Mouse (Mus musculus) inflammation-experienced regulatory T-cells, adult 6 months (primary cell): ENCODE measurements around the gene Fam8a1. TPM values are rescaled to one million over a fixed set of nuclear protein-coding genes. Genes with fewer than 3 reads are reported as not detected.

ENCODE experiments used
- ATAC-seq: one replicate; pipeline ENCODE4 v1.8.0; 2017
- polyA plus RNA-seq, 3 experiments: library from polyadenylated mRNA; unstranded; fragments of 100-300 nt; shearing (Covaris generic); gene quantifications; one replicate each; pipeline ENCODE4 v1.2.1; 2017

Fam8a1 gene
- polyA plus RNA-seq, 3 experiments from 2014 or later, result 5.1 to 9.7 (median 6.2) TPM

DNA sequence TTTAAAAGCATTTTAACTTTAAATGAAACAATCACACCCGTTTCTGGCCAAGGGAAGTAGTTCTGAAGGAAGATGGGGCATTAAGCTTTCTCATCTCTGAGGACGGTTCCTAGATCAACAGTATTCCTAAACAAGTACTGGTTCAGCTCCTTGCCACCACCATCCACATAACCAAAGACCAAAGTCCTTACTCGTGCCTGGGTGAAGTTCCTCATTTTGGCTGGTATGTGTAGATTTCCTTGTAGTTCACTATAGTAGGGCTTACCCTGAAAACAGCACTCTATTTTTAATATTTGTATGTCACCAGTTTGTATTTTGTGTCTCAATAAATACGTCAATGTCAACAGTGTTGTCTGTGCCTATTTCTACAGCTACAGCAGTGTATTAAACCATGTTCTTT is 8.4 kb downstream of the Fam8a1 start:
- ATAC-seq, result no peak

DNA sequence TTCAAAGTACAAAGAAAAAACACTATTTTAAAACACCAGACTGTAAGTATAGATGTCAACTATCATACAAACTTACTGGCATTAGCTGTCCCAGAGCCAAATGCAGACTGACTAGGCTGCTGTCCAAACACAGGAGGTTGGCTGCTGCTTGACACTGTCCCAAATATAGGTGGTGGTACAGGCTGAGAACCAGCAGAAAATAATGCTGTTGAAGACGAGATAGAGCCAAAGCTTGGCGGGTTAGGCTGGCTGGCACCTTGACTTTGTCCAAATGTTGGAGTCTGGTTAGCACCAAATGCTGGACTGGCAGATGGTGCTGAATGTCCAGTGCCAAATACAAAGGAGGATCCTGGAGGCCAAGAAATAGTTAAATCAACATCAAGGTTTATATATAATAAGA is 13.6 kb downstream of the Fam8a1 start:
- no peak for ATAC-seq

DNA sequence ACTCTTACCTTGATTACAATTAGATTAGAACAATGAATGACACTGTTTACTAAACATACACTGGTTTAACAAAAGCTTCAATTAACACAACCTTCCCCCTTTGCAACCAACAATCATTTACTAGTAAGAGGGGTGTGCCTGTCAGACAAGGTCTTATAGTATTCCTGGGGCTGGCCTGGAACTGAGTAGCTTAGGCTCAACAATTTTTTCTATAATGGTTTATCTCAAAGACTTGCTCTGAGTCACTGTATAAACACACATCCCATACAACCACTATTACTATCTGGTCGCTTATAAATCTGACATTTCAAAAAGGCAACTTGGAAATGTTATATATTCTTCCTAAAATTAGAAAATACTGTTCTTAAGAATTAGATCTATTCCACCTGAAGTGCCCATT is 14.0 kb downstream of the Fam8a1 start:
- no peak for ATAC-seq

DNA sequence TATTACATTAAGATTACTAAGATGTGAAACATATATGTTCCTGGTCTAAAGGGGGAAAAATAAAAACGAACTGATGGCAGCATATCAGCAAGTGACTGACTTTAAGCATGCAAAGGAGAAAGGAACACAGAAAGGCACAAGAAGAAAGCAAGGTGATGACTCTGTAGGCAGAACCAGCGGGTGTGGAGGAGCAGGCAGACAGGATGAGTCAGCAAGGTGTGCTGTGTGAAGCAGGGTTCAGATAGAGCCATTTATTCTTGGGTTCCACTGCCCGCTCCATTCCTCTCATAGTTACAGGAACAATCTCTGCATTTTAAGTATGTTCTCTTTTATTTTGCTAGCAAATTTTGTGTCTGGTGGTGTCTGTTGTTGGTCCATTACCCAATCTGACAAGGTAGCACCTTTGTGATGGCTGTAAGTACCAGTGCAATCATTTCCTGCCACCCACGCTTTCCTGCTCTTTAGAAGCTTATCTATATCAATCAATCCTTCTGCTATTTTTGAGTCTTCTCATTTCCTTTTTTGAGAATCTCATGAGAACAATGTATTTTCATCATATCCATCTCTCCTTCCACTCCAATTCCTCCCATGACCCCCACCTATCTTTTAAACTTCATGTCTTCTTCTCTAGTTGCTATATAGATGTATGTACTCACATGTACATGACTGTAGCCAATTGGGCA is 21.4 kb downstream of the Fam8a1 start:
- peak; percentile 93 for ATAC-seq

DNA sequence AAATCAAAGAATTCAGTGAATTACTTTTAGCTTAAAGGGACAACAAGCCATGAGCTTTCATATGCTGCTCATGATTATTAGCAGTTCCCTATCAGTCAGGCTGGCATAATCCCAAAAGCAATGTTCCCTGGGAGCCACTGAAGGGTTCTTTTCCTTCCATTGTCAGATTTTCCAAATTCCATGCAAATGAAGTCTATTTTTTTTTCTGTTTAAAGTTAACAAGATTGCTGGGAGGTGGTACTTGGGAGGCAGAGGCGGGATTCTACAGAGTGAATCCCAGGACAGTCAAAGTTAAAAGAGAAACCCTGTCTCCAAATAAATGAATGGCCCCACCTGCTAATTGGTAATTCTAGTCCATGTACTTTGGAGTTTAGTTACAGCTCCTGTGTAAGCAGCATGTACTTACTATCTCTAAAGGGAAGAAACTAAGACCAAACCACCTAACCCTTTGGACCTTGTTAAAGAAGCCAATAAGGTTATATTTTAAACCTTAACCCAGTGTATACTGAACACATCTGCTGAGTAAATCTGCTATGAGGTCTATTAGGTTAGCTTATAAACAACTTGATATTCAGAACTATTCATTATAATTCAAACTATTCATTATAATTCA is 26.1 kb downstream of the Fam8a1 start:
- no peak for ATAC-seq

DNA sequence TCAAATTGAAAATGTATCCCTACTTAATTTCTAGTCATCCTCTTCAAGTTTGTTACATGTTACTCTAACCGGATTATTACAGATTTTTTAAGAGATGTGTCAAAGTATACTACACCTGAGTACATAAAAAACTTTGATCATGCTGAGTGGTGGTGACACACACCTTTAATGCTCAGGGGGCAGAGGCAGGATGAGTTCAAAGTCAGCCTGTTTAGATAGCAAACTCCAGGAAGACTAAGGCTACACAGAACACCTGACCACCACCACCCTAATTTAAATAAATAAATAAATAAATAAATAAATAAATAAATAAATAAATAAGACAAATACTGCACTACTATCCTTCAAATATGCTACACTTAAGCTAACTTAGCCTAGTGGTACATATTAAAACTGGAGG is 26.6 kb downstream of the Fam8a1 start:
- ATAC-seq, result no peak

DNA sequence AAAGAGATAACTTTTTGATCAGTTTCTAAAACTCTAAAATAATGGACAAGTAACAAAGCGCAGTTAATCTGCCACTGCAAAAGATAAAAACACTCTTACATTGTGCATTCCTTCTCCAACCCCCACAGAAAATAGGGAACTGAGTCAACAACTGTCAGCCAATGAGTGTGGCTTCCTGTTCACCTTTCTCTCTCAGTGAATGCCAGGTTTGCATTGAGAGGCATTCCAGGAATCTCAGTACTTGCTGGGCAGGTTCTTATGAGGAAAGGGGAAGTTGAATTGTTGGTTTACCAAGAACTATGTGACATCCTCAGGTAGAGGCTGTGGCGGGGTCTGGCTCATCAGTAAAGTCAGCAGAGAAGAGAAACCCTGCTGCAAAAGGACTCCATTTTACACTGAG is 27.5 kb downstream of the Fam8a1 start:
- peak; percentile 37 for ATAC-seq

DNA sequence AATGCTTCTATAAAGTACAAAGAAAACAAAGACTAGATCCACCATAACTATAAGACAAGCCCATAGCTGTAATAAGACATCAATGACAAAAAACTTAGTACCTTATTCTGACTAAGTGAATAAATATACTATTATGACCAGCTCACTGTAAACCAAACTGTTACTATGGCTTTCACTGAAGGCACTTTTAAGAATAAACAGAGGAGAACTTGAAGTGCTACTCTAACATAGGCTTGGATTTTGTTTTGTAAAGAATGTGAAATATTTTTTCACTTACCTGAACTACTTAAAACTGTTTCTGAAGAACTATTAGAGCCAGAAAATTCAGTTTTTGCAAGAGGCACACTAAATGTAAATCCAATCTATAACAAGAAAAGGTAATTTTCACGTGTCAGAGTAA is 30.1 kb downstream of the Fam8a1 start:
- ATAC-seq, result no peak

DNA sequence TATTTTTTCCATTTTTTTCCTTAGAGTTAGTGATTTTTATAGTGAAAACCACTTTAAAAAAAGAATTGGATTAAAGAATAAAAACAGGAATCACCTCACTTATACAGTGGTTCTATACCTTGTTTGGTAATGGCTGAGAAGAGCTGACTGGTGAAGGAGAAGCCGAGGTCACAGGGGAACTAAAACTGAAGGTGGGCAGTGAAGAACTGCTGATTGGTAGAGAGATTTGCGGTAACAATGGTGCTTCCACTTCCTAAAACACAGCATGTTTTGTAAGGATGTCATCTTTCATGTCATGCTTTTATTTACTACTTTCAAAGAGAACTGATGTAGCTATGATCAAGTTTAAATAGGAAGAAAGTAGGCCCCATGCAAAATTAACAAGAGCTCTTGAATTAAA is 32.2 kb downstream of the Fam8a1 start:
- ATAC-seq, result no peak

DNA sequence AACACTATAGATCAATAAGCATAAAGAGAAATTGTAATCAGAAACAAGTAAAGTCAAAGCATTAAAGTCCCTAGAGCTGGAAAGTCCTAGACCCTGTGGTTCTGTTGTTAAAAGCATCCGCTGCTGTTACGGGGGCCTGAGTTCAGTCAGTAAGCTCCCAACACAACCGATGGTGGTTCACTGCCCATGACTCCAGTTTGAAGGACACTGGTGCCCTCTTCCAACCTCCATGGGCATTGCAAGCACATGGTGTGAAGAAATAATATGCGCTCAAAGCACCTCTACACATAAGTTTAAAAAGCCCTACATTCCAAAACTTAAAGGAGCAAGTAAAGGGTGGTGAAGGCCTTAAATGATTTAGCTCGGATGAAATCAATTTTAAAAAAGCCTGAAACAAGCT is 33.8 kb downstream of the Fam8a1 start:
- no peak for ATAC-seq

DNA sequence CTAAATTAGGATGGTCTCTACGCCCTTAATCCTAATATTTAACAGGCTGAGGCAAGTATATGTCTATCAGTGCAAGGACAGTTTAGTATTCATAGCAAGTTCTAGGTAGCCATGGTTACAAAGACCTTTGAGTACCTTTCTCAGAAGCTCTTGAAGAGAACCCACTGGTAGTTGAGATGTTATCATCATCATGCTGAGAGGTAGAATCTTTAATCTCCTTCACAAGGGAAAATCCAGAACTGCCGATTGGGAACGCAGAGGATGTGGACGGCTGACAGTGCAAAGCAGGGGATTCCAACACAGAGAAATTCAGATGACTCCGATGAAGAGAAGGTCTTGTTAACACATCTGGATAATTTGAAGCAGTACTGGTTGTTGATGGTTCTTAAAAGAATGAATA is 44.2 kb downstream of the Fam8a1 start:
- peak; percentile 60 for ATAC-seq

DNA sequence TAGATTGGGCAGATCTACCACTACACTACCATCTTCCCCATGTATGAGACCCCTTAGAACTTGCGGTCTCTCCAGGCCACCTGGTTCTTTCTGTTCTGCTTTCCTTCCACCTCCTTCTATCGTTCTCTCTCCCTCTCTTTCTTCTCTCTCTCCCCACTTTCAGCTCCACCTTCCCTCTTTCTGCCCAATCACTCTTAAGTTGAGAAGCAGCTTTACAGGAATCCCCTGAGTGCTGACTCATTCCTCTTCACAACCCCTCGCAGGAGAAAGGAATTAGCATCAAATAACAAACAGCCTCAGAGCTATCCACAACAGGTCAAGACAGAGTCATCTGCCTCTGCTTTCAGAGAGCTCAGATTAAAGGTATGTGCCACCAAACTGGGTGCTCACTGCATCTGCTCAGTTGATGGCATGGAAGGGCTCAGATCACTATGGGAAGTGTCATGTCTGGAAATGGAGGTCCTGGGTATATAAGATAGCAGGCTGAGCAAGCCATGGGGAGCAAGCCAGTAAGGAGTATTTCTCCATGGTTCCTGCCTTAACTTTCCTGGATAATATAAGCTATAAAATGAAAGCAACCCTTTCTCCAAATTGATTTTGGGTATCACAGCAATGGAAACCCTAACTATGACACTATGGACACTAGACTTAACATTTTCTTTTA is 46.8 kb downstream of the Fam8a1 start:
- no peak for ATAC-seq

DNA sequence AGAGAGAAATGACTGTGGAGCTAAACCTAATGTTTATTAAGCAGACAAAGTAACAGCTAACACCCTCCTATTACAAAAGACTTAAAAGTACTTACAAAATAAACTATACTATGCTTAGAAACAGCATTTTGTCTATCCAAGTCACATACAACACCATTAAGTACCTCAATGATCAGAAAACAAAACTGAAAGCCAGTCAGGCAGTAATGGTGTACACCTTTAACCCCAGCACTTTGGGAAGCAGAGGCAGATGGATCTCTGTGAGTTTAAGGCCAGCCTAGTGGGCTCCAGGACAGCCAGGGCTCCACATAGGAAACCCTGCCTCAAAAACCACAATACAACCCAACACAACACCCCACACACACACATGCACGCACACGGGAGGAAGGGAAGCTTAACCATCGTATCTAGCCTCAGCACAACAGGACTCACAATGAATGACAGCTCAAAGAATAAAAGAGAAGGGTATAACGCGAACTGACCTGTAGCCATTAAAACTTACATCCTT is 49.6 kb downstream of the Fam8a1 start:
- ATAC-seq, result peak; percentile 57

DNA sequence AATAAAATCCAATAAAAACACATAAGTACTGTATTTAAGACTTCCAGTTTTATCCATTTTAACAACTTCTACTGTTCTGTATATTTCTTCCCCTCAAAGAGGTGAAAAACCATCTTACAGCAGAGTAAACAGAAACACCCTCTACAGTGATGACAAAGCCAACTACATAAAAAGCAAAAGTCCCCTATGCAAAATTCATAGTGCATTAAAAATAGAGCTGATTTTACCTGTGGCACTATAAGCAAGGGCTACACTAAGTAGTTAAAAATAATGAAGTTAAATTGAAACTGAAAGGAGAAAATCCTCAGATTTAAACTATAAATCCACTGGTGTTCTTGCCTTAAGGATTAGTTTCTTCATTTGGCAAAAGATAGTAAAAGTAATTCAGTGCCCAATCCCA is 51.7 kb downstream of the Fam8a1 start:
- ATAC-seq, result peak; percentile 32

DNA sequence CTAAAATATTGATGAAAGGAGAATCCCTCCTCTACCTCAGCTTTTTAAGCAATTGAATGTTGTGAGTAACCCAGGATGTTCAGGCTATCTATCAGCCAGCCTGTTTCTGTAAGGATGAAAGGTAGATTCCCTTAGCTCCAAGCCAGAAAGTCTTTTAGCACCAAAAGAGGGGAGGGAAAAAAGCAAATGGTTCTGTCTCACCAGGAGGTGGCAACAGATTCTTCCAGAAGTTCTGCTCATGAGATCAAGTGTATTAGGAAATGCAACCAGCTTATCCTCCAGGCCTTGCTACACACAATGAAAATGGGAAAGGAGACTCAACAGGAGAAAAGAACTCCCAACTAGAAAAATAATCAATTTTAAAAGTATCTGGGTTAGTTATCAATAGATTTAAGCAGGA is 55.0 kb downstream of the Fam8a1 start:
- no peak for ATAC-seq

DNA sequence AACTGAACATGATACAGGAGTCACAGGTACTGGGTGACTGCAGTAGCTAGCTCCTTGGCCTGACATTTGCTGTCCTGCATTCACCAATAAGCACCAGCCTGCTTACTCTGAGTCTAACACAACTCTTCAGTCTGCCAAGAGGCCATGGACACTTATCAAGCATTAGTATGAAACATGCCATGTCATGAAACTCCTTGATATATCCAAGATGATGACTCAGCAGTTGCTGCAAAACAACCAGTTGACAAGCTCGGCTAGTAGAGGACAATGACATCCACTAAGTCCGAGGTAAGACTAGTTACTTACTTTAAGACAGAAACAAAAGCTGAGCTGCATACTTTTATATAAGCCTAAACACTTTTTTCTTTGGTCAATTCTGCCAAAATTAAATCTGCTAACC is 55.9 kb downstream of the Fam8a1 start:
- ATAC-seq, result peak; percentile 12

DNA sequence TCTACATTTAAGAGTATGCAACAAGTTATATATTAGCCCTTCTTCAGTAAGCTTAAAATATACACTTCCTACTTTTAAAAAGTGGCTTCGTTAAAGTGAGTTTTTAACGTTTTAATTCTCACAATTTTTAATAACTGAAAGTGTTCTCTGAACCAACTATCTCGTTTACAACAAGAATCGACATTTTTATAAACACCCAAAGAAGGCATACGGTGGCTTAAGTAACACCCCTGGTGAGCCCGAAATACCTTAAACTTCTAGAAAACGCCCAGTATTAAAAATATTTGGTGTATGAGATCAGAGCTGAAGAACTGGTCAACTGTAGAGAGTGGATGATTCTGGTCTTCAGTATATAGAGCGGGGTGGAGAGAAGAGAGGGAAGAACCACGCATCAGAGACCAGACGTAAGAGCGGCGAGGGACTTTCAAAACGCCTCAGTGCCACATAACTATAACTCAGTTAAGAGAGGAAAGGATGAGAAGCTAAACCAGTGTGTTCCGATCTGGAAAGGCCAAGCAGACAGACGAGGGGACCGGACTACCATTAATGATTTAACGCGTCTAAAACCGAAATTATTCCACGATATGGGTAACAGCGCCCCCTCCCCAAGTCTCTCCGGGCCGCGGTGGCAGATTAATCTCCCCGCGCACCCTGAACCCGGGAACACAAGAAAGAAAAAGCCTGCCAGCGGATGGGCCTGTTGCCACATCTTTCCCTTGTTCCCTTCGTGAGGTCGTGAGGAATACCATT is 57.1 kb downstream of the Fam8a1 start:
- ATAC-seq, result no peak

DNA sequence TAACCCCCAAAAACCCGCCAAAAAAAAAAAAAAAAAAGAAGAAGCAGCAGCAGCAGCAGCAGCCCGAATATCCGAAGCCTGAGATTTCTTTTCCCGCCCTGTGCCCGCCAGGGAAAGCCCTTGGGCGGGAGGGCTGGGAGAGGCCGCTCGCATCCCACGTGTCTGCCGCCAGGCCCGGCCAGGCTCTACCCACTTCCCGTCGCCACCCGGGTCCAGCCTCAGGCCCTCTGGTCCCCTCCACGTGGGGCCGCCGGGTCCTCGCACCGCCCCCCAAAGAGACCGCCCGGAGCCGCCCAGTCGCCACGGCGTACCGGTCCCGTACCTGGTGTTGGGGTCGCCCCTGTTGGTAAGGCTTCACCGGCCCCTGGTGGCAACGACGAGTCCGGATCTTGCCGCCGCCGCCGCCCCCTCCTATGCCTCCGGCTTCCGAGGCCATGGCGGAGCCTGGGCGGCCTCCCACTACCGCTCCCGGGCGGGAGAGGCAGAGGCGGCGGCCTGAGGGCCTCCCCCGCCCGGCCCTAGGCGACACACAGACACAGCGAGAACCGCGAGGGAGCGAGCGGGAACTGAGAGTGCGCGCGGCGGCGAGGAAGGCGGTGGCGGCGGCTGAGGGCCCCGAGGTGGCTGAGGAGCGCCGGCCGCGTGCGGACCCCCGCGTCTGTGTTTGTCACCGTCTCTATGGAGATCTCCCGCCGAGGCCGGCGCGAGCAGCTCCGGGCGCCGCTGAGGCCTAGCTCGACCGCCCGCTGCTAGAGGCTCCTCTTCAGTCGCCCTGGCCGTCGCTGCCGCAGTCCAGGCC is 57.9 kb downstream of the Fam8a1 start:
- peak; percentile 47 for ATAC-seq
